ENCODE assay signal across 13 mouse cellular contexts in the genomic region with DNA sequence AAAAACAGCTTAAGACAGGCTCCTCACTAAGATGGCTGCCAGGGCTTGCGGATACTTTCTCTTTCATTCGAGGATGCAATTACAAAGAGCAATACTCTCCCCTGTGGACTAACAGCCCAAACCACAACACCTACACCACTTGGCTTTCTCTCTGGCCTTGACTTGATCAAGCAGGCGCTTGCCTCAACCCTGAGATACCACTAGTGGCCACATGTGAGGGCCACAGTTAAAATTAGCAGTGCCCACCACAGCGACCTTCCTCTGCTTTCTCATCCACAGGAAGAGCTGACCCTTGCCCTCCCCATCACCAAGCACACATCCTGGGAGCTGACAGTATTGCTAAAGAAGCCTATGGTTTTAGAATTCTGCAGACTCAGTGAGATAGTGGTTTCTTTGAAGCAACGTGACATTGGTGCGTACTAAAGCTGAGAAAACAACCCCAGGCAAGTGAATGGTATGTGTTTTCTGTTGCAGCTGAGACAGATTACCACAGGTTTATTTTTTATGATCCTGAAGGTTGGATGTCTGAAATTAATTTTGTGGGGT.
"Had no signal": no experiment of that assay in that cellular context is flagged by ENCODE, and none has a peak within 500 bp of the region (broad histone marks: within the 10 kb centered on the region; RNA-seq: fewer than 3 reads in every experiment).

No protein-coding gene starts in this region.

- ATAC-seq: lung, postnatal 0 days; midbrain, embryonic 16.5 days had no signal

- H3K4me2 ChIP-seq: limb, embryonic 13.5 days; midbrain, embryonic 12.5 days had no signal

- H3K36me3 ChIP-seq: limb, embryonic 13.5 days; midbrain, embryonic 12.5 days had no signal

- DNase-seq: kidney, postnatal 10 days; left cerebral cortex, postnatal 4 days; lung, adult 2 months; lung, postnatal 4 days; right cerebral cortex, postnatal 4 days; spleen, adult 18-20 months; thymus, adult 18-20 months; thymus, postnatal 14 days had no signal

- H3K9ac ChIP-seq: limb, embryonic 13.5 days; liver, embryonic 14.5 days; midbrain, embryonic 12.5 days had no signal

- H3K27ac ChIP-seq: limb, embryonic 13.5 days; liver, embryonic 14.5 days; midbrain, embryonic 12.5 days had no signal

- H3K9me3 ChIP-seq: limb, embryonic 13.5 days; midbrain, embryonic 12.5 days had no signal

- H3K4me3 ChIP-seq: limb, embryonic 13.5 days; midbrain, embryonic 12.5 days had no signal

- H3K27me3 ChIP-seq: limb, embryonic 13.5 days; midbrain, embryonic 12.5 days had no signal

- H3K4me1 ChIP-seq: limb, embryonic 13.5 days; midbrain, embryonic 12.5 days had no signal
